Mouse (Mus musculus) MEL (cell line): ENCODE data around the gene Inpp5a.

ENCODE experiments used
- CTCF ChIP-seq, 3 experiments: IDR thresholded peaks in 2 of 3; conservative IDR thresholded peaks in 1 of 3; 2 replicates each; pipeline ENCODE4 v1.5.1; 2011 to 2012; ENCODE audit warnings: low read length in 3 of 3, low read depth in 2 of 3, mild to moderate bottlenecking in 2 of 3, improper control_type of control experiment in 1 of 3, inconsistent platforms in 1 of 3, mixed read lengths in 1 of 3, moderate library complexity in 1 of 3; ENCODE audit not compliant: control insufficient read depth in 1 of 3, insufficient read depth in 1 of 3, poor library complexity in 1 of 3, severe bottlenecking in 1 of 3
- E2F4 ChIP-seq: IDR thresholded peaks from 2 replicates; pipeline ENCODE4 v1.6.1; 2011; ENCODE audit warnings: low read depth, low read length, improper control_type of control experiment, borderline replicate concordance
- EP300 ChIP-seq, 2 experiments: IDR thresholded peaks; 2 replicates each; pipeline ENCODE4 v1.6.1; 2011; ENCODE audit warnings: improper control_type of control experiment in 2 of 2, low read length in 2 of 2, low read depth in 1 of 2, mild to moderate bottlenecking in 1 of 2
- GATA1 ChIP-seq: IDR thresholded peaks from 2 replicates; pipeline ENCODE4 v1.6.1; 2011; ENCODE audit warnings: low read depth, low read length, improper control_type of control experiment
- MXI1 ChIP-seq: IDR thresholded peaks from 2 replicates; pipeline ENCODE4 v1.6.1; 2011; ENCODE audit warnings: mild to moderate bottlenecking, low read depth, low read length, improper control_type of control experiment
- MYB ChIP-seq: IDR thresholded peaks from 2 replicates; pipeline ENCODE4 v1.6.1; 2011; ENCODE audit warnings: mild to moderate bottlenecking, low read depth, low read length, improper control_type of control experiment
- MYC ChIP-seq: IDR thresholded peaks from 2 replicates; pipeline ENCODE4 v1.6.1; 2011; ENCODE audit warnings: low read depth, mild to moderate bottlenecking, low read length, improper control_type of control experiment, moderate library complexity
- NRF1 ChIP-seq: IDR thresholded peaks from 2 replicates; pipeline ENCODE4 v1.6.1; 2014; ENCODE audit warnings: low read depth, mild to moderate bottlenecking, inconsistent platforms, low read length, improper control_type of control experiment, moderate library complexity; ENCODE audit not compliant: poor library complexity, insufficient read depth, severe bottlenecking
- POLR2A ChIP-seq, 2 experiments: IDR thresholded peaks; 2 replicates each; pipeline ENCODE4 v1.6.1; 2011 to 2012; ENCODE audit warnings: low read length in 2 of 2, mild to moderate bottlenecking in 2 of 2, control low read depth in 1 of 2, improper control_type of control experiment in 1 of 2, low read depth in 1 of 2, moderate library complexity in 1 of 2; ENCODE audit not compliant: control insufficient read depth in 1 of 2, insufficient read depth in 1 of 2, poor library complexity in 1 of 2

DNA sequence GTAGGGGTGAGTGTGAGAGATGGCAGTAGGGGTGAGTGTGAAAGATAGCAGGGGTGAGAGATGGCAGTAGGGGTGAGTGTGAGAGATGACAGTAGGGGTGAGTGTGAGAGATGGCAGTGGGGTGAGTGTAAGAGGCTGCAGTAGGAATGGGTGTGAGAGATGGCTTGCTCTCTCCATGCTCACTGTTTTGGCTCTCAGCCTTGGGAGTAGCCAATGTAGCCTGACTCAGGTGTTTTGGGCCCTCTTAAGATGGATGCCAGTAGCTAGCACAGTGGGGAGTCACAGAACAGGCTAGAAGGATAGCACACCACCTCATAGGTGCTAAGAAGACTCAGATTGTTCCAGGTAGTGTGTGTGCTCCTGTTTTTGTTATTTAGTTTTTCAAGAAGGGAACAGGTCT is 46.8 kb downstream of the Inpp5a start:
- TF ChIP-seq CTCF (IDR thresholded peaks at IDR 0.05 in 2 of 3, conservative IDR thresholded peaks at IDR 0.05 in 1 of 3; ENCODE audit: control insufficient read depth in 1 of 3, insufficient read depth in 1 of 3, low read depth in 2 of 3, low read length in 3 of 3, poor library complexity in 1 of 3, severe bottlenecking in 1 of 3) (no peak), NRF1 (no peak), POLR2A (IDR thresholded peaks at IDR 0.05; ENCODE audit: control insufficient read depth in 1 of 2, insufficient read depth in 1 of 2, low read depth in 1 of 2, low read length in 2 of 2, poor library complexity in 1 of 2) (no peak), E2F4 (no peak), MYC (no peak), EP300 (IDR thresholded peaks at IDR 0.05; ENCODE audit: low read depth in 1 of 2, low read length in 2 of 2) (no peak), GATA1 (no peak), MXI1 (no peak), MYB (no peak)
